Mouse (Mus musculus) bone marrow, adult 2 months (tissue): ENCODE data around the gene Mast4. TPM values are rescaled to one million over a fixed set of nuclear protein-coding genes. Genes with fewer than 3 reads are reported as not detected.

Experiments used
- H3K27ac ChIP-seq: fragments of 200-500 bp; 2 replicates; pipeline ENCODE4 v1.5.1; 2012; ENCODE audit warnings: low read depth, mild to moderate bottlenecking, control low read depth, inconsistent platforms, low read length; ENCODE audit not compliant: control insufficient read depth, poor library complexity, insufficient read depth
- H3K4me1 ChIP-seq: fragments of 200-500 bp; 2 replicates; pipeline ENCODE4 v1.6.1; 2011; ENCODE audit warnings: low read length; ENCODE audit not compliant: control insufficient read depth, insufficient read depth
- H3K4me3 ChIP-seq: fragments of 200-500 bp; replicated peaks from 2 replicates; pipeline ENCODE3; 2011; ENCODE audit warnings: mild to moderate bottlenecking, low read depth, low read length, control low read depth; ENCODE audit not compliant: control insufficient read depth
- CTCF ChIP-seq: fragments of 200-500 bp; IDR thresholded peaks from 2 replicates; pipeline ENCODE4 v1.5.1; 2011; ENCODE audit warnings: low read length, control low read depth; ENCODE audit not compliant: control insufficient read depth, insufficient read depth
- POLR2A ChIP-seq: fragments of 200-500 bp; IDR thresholded peaks from 2 replicates; pipeline ENCODE4 v1.6.1; 2011; ENCODE audit warnings: low read depth, mild to moderate bottlenecking, control low read depth, low read length, borderline replicate concordance; ENCODE audit not compliant: control insufficient read depth
- WGBS: fragments of 180-500 bp; shearing (Covaris S2); methylation state at CpG from one replicate; pipeline ENCODE4 v1.1.7; 2018; 5-methylcytosine and 5-hydroxymethylcytosine counted together
- polyA plus RNA-seq: library from polyadenylated mRNA; stranded (reverse); fragments of >200 nt; gene quantifications from 2 replicates; pipeline ENCODE4 v1.2.4, GENCODE M21; 2011; ENCODE audit warnings: low replicate concordance; ENCODE audit not compliant: missing spikeins, insufficient read depth, insufficient read length

The Mast4 gene
- polyA plus RNA-seq, 1 experiment = 6.7 TPM

DNA sequence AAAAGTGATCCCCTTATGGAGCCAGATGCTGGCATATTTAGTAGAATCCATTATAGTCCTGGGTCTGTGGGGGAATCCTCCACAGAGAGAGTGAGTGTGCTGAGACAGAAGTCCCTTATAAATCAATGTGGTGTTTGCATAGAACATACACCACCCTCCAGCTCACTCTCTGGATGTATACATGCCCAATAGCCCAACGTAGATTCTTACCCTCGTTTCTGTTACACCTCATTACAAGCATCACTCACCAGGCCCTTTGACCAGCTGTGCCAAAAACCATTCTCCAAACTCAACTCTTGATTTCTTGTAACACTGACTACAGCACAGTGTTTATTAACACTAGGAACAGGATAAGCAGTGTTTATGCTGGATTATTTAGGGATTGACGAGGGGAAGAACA, 72.2 kb downstream of the Mast4 start:
- H3K27ac ChIP-seq = no peak overlapping the region
- no peaks in the 10 kb centered on the region for H3K4me1 ChIP-seq
- no peak overlapping the region for H3K4me3 ChIP-seq
- no peak for TF ChIP-seq CTCF
- TF ChIP-seq POLR2A = no peak
- WGBS = 87% methylated on average over 3 of the region's 3 CpGs

GRCm38 (mm10) chr13:103260414-103260813, 73.9 kb downstream of the Mast4 start:
- H3K4me3 ChIP-seq = no peak overlapping the region
- WGBS = 77% methylated on average over 3 of the region's 3 CpGs
- TF ChIP-seq CTCF = no peak
- no peak for TF ChIP-seq POLR2A
- H3K4me1 ChIP-seq = no peaks in the 10 kb centered on the region
- H3K27ac ChIP-seq = no peak overlapping the region

DNA sequence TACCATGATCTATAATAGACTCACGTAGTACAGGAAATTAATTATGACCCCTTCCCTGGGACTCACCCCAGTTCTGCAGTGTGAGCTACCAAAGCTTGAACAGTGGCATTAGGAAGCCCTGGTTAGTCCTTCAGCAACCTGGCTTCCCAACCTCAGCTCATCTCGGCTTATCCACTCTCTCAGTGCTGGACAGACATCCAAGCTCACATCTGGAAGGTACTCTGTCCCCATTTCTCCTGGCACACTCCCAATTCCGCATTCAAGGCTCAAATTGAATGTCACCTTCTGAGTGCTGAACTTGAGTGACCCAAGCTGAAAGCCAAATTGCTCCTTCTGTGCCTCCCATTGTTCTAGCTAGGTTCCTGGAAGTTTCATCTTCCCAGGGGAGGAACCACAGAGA, 76.2 kb downstream of the Mast4 start:
- 54% methylated on average over 3 of the region's 3 CpGs for WGBS
- no peak for TF ChIP-seq POLR2A
- TF ChIP-seq CTCF = no peak
- H3K4me3 ChIP-seq = no peak overlapping the region
- no peaks in the 10 kb centered on the region for H3K4me1 ChIP-seq
- H3K27ac ChIP-seq = no peak overlapping the region

DNA sequence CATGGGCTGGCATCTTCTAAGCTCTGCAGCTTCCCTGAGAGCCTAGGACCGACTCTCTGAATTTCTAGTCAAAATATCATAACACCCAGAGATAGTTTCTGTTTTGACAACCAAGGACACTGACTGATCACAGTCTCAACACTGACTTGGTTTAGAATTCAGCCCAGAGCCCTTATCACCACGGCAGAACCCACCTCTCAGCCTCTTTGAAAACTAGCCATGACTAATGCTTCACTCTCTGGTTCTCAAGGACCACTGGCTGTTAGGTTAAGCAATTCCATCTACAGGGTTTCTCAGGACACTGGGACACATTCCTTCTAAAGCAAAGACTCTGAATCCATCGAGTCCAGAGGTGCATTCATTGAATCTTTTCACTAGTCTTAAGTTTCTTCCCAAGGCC, 79.4 kb downstream of the Mast4 start:
- no peak for TF ChIP-seq CTCF
- TF ChIP-seq POLR2A = no peak
- no peaks in the 10 kb centered on the region for H3K4me1 ChIP-seq
- 71% methylated on average over 3 of the region's 3 CpGs for WGBS
- H3K27ac ChIP-seq = no peak overlapping the region
- no peak overlapping the region for H3K4me3 ChIP-seq

DNA sequence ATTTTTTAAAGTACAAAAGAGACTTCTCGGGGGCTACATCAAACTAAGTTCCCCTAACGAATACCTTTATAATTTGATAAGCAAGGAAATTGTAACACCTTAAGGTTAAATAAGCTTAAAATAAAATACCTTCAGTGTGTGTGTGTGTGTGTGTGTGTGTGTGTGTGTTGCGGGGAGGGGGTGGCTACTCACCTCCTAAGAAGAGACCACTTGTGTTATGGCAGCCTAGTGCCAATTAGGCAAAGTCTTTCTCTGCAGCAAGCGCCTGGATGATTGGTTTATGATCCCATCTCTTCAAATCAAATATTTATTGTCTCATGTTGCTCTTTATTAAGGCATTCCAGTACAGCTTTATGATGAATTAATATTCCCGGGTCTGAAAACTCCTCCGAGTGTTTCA, 81.2 kb downstream of the Mast4 start:
- Histone ChIP-seq H3K27ac (no peak overlapping the region), H3K4me3 (no peak overlapping the region), H3K4me1 (no peaks in the 10 kb centered on the region)
- no peak for TF ChIP-seq CTCF
- WGBS = 88% methylated on average over 6 of the region's 6 CpGs

GRCm38 (mm10) chr13:103248102-103249054, 85.9 kb downstream of the Mast4 start:
- Histone ChIP-seq H3K4me1 (no peaks in the 10 kb centered on the region), H3K27ac (no peak overlapping the region), H3K4me3 (no peak overlapping the region)
- WGBS = 66% methylated on average over 14 of the region's 14 CpGs
- TF ChIP-seq POLR2A (no peak), CTCF (no peak)

DNA sequence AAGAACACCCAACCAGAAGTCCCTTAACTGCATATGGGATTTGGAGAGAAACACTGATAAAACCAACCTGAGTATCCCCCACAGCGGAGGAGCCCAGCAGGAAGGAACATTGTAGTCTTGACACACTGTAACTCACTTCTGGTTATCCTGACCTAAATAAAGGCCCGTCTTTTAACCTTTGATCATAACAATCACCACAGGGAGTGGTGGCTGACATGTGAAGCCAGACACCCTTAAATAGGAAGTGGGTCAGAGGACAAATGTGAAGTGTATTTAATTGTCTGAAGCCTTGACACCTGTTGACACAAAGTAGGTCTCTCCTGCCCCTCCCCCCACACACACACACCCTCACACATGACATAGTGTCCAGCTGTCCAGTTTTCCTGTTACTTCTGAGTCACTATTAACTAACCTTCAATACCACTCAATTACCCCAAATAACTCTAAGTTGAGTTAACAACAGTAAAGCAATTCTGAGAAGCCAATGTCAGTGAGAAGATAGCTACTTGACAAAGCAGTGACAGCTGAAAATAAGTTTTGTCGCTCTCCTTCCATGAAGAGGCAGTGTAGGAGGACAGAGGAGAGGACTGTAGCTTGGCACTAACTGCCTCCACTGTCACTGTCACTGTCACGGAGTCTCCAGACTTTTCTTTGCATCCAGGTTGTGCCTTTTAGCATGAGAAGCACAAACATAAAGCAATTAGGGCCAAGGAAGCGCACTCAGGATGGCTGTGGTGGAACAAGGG, 87.2 kb downstream of the Mast4 start:
- no peaks in the 10 kb centered on the region for H3K4me1 ChIP-seq
- H3K27ac ChIP-seq = no peak overlapping the region
- TF ChIP-seq CTCF = no peak
- TF ChIP-seq POLR2A = no peak
- WGBS = 69% methylated on average over 5 of the region's 5 CpGs
- no peak overlapping the region for H3K4me3 ChIP-seq

- H3K4me3 ChIP-seq = no peak overlapping the region
- TF ChIP-seq POLR2A (no peak), CTCF (no peak)
- 84% methylated on average over 5 of the region's 5 CpGs for WGBS
- H3K4me1 ChIP-seq = no peaks in the 10 kb centered on the region
- no peak overlapping the region for H3K27ac ChIP-seq
Measured at GRCm38 (mm10) chr13:103245431-103245830, 88.9 kb downstream of the Mast4 start.
